Mouse (Mus musculus): ENCODE results near the gene Ush2a. TPM values are rescaled to one million over a fixed set of nuclear protein-coding genes. Genes with fewer than 3 reads are reported as not detected.
A peak's percentile ranks its signal among the peaks of the same experiment; 100 is the strongest.

Ush2a gene
- total RNA-seq, 2 experiments from 2014 or later, result 0.08 to 0.10 TPM

DNA sequence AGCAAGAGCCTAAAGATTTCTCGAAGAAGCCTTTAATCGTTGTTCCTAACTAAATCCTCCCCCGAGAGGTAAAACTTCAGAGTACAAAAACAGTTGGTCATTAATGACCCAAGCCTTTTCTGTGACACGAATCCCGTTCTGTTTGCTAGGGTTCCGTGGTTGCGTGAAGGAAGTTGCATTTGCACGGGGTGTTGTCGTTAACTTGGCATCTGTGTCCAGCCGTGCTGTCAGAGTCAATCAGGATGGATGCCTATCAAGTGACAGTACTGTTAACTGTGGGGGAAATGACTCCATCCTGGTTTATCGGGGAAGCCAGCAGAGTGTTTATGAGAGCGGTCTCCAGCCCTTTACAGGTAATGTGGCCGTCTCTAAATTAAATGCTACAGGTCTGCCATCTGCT lies 287.9 kb downstream of the Ush2a start:
- DNase-seq, result no peak

DNA sequence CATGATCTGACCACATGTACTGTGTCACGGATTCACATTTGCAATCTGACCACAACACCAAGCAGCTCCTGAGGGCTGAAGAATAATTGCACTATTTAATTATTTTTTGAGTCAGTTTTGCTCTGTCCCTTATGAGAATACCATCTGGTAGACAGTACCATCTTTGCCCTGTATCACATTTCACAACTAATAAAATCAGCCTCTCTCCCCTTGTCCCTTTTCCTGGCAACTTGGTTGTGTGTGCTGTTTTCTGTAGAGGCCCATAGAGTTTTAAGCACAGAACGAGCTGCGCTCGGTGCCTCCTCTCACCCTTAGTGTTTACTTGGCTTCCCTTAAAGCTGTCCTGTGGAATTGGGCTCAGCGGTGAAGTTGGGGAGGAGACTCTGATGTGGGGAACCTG lies 290.0 kb downstream of the Ush2a start:
- no peak for DNase-seq

- no peak for DNase-seq
Measured at GRCm38 (mm10) chr1:188558911-188559310, 297.1 kb downstream of the Ush2a start.

DNA sequence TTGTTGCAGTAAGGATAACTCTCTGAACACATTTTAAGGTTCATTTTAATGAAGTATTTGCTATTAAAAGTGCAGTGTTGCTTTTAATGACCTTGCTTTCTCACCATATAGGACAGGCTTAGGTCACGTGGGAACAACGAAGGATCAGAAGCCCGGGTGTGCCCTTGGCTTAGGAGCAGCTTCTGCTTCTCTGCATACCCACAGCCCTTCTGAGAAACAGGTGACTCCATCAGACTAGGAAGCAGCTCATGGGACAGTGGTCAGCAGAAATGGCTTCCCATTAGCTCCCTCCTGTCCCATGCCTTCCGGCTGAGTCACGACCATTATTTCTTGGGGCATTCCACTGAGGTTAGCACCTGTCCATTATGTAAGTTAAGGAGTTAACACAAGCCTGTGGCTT lies 304.4 kb downstream of the Ush2a start:
- DNase-seq, result no peak

DNA sequence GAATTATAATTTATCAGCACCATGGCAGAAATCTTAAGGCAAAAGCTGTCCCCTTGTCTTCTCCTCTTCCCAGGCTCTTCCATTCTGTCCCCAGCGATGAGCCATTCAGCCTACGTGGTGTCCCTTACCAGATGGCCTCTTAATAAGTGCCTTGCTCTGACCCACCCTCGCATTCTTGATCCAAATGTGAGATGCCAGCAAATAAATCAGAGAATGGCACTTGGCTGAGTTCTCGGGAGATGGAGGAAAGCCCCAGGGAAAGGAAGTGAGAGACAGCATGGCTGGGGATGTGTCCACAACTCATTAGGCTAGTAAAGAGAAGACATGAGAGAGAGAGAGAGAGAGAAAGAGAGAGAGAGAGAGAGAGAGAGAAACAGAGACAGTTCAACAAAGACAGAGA lies 305.7 kb downstream of the Ush2a start:
- no peak for DNase-seq

DNA sequence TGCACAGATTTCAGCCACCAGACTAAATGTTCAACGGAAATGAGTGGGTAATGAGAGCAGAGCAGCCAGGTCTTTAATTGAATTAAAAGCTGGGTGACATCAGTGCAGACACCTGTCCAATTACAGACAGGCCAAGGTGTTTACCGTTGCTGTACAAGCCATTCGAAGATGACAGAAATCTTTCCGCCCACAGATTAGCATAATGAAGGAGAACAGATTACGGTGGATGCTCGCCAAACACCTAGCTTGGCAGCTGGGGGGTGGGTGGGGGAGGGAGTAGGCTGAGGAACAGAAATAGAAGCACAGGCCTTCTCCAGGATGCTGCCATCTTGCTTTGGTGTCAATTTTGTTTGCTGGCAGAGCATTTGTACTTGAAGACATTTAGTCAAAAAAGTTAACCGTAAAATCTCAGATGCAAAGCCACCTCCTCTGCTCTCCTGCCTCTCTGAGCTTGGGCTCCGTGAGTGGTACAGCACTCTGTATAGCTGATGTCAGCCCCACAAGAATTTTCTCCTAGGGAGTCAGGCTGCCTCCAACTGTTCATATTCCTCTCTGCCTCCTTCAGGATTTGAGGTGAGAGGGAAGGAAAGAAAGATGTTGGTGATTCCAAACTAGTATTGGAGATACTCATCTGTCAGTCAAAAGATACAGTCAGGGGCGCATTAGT lies 306.6 kb downstream of the Ush2a start:
- peak; percentile 10 to 13 for DNase-seq

GRCm38 (mm10) chr1:188576246-188576747 lies 314.5 kb downstream of the Ush2a start:
- no peak for DNase-seq

GRCm38 (mm10) chr1:188577376-188577775 lies 315.6 kb downstream of the Ush2a start:
- no peak for DNase-seq

DNA sequence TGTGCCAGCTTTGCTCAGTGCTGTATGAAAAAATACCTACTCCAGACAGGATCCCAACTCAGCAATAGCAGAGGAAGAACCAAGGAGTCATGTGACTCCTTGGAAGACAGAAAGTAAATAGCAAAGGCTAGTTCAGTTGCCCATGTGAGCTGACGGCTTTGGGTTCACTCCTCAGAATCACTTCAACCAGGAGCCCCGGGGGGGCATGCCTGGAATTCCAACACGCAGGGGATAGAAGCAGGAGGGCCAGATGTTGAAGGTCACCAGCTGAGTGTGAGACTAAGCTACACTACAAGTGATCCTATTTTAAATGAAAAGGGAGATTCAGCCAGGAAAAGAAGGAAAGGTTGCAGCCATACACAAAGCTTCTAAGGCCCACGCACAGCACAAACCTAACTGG lies 319.3 kb downstream of the Ush2a start:
- no peak for DNase-seq

GRCm38 (mm10) chr1:188595251-188595650 lies 333.4 kb downstream of the Ush2a start:
- no peak for DNase-seq

DNA sequence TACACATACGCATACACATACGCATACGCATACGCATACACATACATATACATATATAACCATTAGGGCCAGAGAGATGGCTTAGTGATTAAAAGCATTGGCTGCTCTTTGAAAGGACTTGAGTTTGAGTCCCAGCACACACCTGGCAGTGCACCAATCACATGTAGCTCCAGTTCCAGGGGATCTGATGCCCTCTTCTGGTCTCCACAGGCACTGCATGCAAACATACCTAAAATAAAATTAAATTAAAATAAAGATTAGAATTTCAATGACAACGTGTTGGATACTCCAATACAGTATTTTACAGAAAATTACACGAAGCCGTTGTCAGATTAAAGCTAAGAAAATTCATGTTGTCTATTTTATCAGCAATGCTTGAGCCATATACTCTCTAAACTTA lies 336.2 kb downstream of the Ush2a start:
- DNase-seq, result no peak

DNA sequence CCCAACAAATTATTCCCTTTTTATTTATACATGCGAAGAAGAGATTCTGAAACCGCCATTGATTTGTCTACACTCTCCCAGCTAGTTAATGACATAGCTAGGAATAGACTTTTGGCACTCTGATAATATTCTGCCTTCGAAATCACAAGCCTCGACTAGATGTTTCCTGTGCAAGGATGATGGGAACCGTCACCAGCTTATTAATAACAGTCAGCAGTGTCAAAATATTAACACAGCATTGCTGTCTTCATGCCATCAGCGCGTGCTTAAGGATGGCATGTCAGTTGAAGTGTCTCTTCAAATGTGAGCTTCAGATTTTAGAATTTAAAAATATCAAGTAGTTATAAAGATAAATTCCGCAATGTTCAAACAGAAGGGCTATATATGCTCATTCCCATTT lies 337.3 kb downstream of the Ush2a start:
- no peak for DNase-seq

- no peak for DNase-seq
Measured at GRCm38 (mm10) chr1:188606450-188606849, 344.6 kb downstream of the Ush2a start.

GRCm38 (mm10) chr1:188616547-188616946 lies 354.7 kb downstream of the Ush2a start:
- peak; percentile 19 to 42 for DNase-seq

DNA sequence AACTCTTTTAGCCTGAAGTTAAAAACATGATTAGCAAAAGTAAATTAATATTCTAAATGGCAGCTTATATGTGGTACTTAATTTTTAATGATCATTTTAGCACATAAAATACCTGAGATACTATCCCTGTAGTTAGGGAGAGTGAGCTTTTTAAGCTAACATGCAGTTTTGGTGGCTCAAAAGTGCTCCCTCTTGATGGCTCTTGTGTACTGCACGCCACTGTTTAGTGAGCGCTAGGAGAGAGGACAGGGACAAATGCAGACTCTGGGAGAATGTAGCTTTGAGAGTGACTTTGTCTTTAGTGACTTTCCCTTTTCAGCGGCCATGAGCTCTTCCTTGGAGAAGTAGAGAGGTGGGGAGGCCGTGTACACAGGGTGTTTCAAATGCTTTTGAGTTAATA lies 371.9 kb downstream of the Ush2a start:
- DNase-seq, result peak; percentile 6 to 7

DNA sequence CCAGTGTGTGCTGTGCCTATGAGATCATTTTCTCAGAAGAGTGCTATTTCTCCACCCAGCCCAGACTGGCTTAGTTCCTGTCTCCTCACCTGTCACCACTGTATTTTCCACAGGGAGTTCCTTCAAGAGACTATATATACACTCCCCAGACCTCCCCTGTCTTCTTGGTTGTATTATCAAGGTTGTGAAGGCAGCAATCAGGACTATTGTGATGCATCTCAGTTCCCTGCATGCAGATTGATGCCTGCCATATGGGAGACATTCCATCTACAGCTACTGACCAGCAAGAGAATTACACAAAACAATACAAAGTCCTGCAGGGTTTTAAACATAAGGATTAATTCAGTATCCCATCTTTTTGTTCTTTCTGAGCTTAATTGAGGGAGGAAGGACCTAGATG lies 377.8 kb downstream of the Ush2a start:
- DNase-seq, result no peak

DNA sequence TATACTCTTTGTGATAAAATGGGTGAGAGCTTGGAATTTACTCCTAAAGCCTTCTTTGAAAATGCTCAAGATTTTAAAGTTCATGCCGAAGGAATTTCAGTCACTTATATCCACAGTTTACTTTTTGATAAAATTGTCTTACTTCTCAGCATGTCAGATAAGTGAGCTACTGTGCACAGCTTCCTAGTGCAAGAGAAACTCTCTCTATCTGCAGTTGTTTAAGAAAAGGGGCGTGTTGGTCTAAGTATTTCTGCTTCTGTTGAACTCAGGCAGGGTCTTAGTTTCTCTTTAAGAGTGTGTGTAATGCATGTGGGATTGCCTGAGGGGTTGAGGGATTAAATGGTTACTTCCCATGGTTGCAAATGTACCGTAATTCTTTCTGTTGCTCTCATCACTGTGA lies 381.3 kb downstream of the Ush2a start:
- DNase-seq, result no peak

- DNase-seq, result no peak
Measured at GRCm38 (mm10) chr1:188653001-188653400, 391.2 kb downstream of the Ush2a start.

GRCm38 (mm10) chr1:188656121-188656520 lies 394.3 kb downstream of the Ush2a start:
- no peak for DNase-seq

DNA sequence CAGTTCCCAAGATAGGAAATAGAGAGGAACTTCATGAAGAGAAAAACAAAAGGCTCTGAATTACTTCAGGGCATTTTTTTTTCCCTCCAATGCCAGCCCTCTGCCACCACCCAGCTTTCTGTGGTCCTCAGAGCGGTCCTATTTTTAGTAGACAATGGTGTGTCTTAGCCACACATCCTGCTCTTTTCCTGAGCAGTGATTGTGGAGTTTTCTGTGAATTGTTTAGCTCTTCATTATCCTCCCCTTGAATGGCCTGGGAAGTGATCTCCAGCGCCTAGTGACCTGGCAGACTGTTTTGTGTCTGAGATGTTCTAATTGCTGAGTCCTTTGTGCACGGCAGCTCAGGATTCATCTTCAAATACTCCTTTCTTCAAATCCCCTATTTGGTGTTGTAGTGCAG lies 397.3 kb downstream of the Ush2a start:
- DNase-seq, result no peak

GRCm38 (mm10) chr1:188660339-188660738 lies 398.5 kb downstream of the Ush2a start:
- no peak for DNase-seq

DNA sequence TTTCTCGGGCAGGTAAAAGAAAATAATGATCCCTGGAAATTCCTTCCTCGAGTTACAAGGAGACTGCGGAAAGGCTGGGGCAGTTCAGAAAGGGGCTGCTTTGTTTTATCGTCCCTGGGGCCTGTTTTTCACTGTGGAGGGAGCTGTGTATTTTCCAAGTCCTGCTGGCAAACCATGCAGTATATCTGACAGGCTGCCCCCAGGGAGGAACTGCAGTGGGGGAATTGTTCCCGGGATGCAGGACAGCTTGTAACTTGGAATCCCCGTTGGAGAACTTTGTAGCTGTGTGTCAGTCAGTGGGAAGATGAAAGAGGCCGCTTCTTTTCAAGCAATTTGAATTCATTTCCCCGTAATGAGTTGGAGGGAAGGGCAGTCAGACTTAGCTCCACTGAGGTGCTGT lies 399.1 kb downstream of the Ush2a start:
- no peak for DNase-seq

GRCm38 (mm10) chr1:188667460-188667859 lies 405.6 kb downstream of the Ush2a start:
- DNase-seq, result no peak

DNA sequence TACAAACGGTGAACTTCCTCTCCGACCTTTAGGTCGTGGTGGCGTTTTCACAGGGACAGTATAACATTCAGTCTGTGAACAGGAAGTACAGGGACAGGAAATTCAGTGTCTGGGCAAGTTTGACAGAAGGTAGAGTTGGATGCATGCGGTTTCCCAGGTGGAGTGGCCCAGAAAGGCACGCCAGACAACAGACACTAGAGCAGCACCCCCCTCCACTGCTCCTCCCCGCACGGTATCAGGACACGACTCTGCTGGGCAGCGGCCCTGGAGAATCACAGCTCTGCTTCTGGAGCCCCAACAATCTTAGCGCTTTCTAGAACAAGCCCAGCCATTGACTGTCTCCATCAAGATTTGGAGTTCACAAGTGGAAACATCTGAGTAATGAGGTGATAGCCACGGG lies 406.7 kb downstream of the Ush2a start:
- DNase-seq, result no peak

DNA sequence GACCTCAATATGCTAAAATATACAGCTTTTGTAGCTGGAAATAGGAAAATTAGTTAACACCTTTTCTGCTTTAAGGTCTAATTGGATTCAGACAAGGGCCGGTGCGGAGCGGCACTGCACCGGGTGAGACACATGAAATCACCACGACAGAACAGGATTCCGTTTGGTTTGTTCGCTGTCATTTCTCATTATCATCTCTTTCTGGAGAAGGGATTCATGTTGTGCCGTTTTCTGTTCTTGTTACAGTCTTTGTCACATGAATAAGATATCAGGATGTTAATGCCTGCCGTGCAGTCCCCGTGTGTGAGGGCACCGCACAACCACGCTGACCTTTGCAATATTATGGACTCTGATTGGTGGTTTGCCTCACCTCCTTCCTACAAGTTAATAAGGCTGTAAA lies 411.0 kb downstream of the Ush2a start:
- DNase-seq, result no peak

Data from layer of hippocampus, postnatal 36 days (tissue).